Mouse (Mus musculus): ENCODE results near the gene Gm13757.
"Not testable (repeated sequence)": the region's sequence is repeated elsewhere in the genome, so short reads cannot be mapped to it uniquely, and the experiment has no call there.

Gm13757 gene

DNA sequence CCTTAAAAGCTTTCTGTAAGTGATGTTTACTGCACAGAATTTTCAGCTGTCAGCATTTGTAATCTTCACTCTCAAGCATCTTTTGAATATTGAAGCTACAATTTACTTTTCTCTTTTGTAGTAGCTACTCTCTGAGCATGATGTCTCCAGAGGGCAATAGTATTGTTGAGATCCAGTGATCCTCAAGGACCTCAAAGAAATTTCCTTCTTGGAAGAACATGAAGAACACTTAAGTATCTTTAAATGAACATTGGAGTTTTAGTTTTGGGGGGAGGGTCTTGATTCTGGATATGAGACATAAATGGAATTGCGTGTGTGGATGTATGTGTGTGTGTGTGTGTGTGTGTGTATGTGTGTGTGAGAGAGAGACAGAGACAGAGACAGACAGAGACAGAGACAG is at the start of gene Gm13757:
Gene Gm13757 (minus strand): TSS at position 101 of the 400 bp plus-strand sequence.
- DNase-seq (ENCODE audit: low read depth), result no peak

DNA sequence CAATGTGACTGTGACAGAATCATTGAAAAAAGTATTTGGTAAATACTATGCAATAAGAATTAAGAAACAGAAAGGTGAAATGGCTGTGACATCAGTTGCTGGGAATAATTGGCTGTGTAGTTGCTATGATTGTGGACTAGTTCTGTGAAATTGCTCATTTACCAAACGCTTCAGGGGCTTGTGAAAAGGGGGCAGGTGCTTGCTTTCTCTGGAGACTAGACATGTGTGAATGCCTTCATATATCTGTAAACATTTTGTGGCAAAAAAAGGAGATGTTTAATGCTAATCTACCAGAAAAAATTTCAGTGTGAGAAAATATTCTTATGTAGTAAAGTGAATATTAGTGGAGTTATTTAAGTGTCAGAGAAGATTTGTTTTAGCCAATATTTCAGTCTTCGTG is 44.1 kb upstream of the Gm13757 start, which contains the start of gene Olfr1185-ps1:
Gene Olfr1185-ps1 (plus strand): TSS at position 301 of the 400 bp plus-strand sequence.
- DNase-seq (ENCODE audit: low read depth), result no peak

DNA sequence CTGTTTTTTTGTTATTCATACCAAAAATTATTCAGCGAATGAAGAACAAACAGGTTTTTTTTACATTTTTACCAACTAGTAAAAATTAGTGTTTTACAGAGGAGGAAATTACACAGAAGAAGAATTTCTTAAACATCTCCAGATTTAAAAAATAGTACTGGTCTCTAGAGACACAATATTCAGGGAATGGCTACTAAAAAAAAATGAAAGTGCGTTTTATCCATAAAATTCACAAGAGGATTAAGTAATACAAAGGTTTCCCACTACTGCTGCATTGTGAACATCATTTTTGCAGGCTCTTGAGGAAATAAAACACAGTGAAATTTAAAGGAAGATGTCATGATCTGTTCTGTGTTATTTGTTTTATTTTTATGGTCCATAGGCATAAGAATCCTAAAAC is 34.4 kb upstream of the Gm13757 start, which contains the start of gene Olfr1184:
Gene Olfr1184 (plus strand): TSS at position 301 of the 400 bp plus-strand sequence.
- DNase-seq (ENCODE audit: low read depth), result no peak

DNA sequence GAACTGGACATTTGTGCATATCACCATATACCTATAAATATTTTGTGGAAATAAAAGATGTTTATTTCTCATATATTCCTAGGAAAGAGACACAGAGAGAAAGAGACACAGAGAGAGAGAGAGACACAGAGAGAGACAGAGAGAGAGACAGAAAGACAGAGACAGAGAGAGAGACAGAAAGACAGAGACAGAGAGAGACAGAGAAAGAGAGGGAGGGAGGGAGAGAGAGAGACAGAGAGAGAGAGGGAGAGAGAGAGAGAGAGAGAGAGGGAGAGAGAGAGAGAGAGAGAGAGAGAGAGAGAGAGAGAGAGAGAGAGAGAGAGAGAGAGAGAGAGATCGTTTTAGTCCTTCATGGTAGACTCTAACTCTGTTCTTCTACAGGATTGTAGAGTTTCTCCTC is 5.6 kb upstream of the Gm13757 start, which contains the start of gene Olfr1183:
Gene Olfr1183 (plus strand): TSS at position 301 of the 400 bp plus-strand sequence.
- DNase-seq (ENCODE audit: low read depth), result not testable (repeated sequence)

DNA sequence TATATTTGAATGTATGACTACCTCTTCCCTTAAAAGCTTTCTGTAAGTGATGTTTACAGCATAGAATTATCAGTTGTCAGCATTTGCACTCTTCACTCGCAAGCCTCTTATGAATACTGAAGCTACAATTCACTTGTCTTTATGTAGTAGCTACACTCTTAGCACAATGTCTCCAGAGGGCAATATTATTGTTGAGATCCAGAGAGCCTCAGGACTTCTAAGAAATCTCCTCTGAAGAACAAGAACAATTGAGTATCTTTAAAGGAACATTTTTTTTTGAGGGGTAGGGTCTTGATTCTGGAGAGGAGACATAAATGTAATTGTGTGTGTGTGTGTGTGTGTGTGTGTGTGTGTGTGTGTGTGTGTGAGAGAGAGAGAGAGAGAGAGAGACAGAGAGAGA is 22.9 kb downstream of the Gm13757 start, which contains the start of gene Olfr1181:
Gene Olfr1181 (minus strand): TSS at position 101 of the 400 bp plus-strand sequence.
- no peak for DNase-seq (ENCODE audit: low read depth)

DNA sequence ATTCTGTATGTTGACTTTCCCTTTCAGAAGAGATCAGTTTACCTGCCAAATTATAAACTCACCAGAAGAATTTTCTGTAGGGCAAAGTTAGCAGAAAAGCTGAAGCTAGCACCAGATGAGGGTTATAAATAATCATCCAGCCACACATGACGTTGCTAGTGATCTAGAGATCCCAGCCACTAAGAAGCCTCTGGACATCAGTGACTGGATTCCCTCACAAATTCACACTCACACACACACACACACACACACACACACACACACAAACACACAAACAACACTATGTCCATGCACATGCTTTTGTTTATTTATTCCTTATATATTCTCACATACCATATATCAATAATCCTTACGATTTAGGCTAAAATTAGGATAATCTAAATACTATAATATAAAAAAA is 29.9 kb downstream of the Gm13757 start, which contains the start of gene Olfr1180:
Gene Olfr1180 (minus strand): TSS at position 101 of the 400 bp plus-strand sequence.
- no peak for DNase-seq (ENCODE audit: low read depth)

DNA sequence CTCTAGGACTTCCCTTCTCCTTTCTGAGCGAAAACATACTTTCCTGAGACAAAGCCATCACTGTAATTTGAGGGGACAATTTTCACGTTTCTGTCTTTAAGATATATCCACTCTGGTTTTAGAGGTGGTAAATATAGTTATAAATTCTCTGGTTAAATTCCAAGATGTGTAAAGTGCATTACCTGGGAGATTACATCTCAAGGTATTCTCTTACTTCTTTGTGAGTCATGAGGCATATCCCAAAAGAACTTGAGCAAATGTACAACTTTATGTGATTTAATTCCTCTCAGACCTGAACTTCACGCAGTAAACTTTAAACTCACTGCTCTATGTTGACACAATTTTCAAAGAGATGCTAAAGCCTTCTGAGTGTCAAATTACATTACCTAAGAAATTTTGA is 42.6 kb downstream of the Gm13757 start, which contains the start of gene Olfr1179:
Gene Olfr1179 (minus strand): TSS at position 101 of the 400 bp plus-strand sequence.
- DNase-seq (ENCODE audit: low read depth), result no peak
